Mouse (Mus musculus) hindbrain, postnatal 0 days (tissue): ENCODE measurements around the gene Gabbr1. TPM values are rescaled to one million over a fixed set of nuclear protein-coding genes. Genes with fewer than 3 reads are reported as not detected.
A peak's percentile ranks its signal among the peaks of the same experiment; 100 is the strongest.
"Not testable (repeated sequence)": the region's sequence is repeated elsewhere in the genome, so short reads cannot be mapped to it uniquely, and the experiment has no call there.

Source experiments
- ATAC-seq: fragments of 200-750 bp; cut with Nextera tagmentation; 2 replicates; pipeline ENCODE4 v1.8.0; 2017; ENCODE audit warnings: mild to moderate bottlenecking, moderate TSS enrichment, moderate library complexity
- DNase-seq: peaks from one replicate; pipeline ENCODE4 v3.0.0-alpha.2; 2015; ENCODE audit warnings: low spot score
- H3K27ac ChIP-seq: fragments of 300-500 bp; sonication (generic); 2 replicates; pipeline ENCODE4 v1.5.1; 2014; ENCODE audit warnings: mild to moderate bottlenecking
- H3K27me3 ChIP-seq: fragments of 300-500 bp; sonication (generic); 2 replicates; pipeline ENCODE4 v1.6.1; 2014; ENCODE audit warnings: low read length, mixed read lengths; ENCODE audit not compliant: insufficient read depth
- H3K36me3 ChIP-seq: fragments of 300-500 bp; sonication (generic); 2 replicates; pipeline ENCODE4 v1.6.1; 2014; ENCODE audit warnings: low read length, mixed read lengths; ENCODE audit not compliant: insufficient read depth
- H3K4me1 ChIP-seq: fragments of 300-500 bp; sonication (generic); 2 replicates; pipeline ENCODE4 v1.6.1; 2014; ENCODE audit warnings: antibody characterized with exemption, low read length, mixed read lengths; ENCODE audit not compliant: insufficient read depth
- H3K4me2 ChIP-seq: fragments of 300-500 bp; sonication (generic); 2 replicates; pipeline ENCODE4 v1.6.1; 2014; ENCODE audit warnings: low read depth, mild to moderate bottlenecking, low read length, moderate library complexity, mixed read lengths
- H3K4me3 ChIP-seq: fragments of 300-500 bp; sonication (generic); 2 replicates; pipeline ENCODE4 v1.5.1; 2014; ENCODE audit warnings: low read length
- H3K9ac ChIP-seq: fragments of 300-500 bp; sonication (generic); replicated peaks from 2 replicates; pipeline ENCODE4 v1.6.1; 2014; ENCODE audit warnings: mild to moderate bottlenecking, low read length, moderate library complexity, mixed read lengths
- H3K9me3 ChIP-seq: fragments of 300-500 bp; sonication (generic); 2 replicates; pipeline ENCODE4 v1.6.1; 2016; ENCODE audit warnings: low read length, mixed read lengths
- CTCF ChIP-seq: IDR thresholded peaks from 2 replicates; pipeline ENCODE4 v1.5.1; 2016; ENCODE audit warnings: antibody characterized with exemption, control low read depth, low read depth
- WGBS: fragments of 180-500 bp; shearing (Covaris S2); extraction: QIAGEN DNeasy Blood & Tissue Kit; methylation state at CpG from one replicate; pipeline ENCODE4 v1.1.7; 2014; 5-methylcytosine and 5-hydroxymethylcytosine counted together
- polyA plus RNA-seq: library from polyadenylated mRNA; unstranded; fragments of >200 nt; fragmentation: Nextera tagmentation; extraction: Ambion mirVana; gene quantifications from 2 replicates; pipeline ENCODE4 v1.2.1, GENCODE M21; 2015
- total RNA-seq: library from RNA; depleted of rRNA; stranded (reverse); fragments of >200 nt; gene quantifications from 2 replicates; pipeline ENCODE4 v1.2.3, GENCODE M21; 2014

The Gabbr1 gene
- total and polyA plus RNA-seq, 2 experiments from 2014 or later = 98.3 to 519 TPM

GRCm38 (mm10) chr17:37008161-37008560 is 37.6 kb upstream of the Gabbr1 start:
- Histone ChIP-seq H3K36me3 (peaks cover 19% of the 10 kb centered on the region; the same call in 1 of the 2 replicates), H3K27me3 (no peaks in the 10 kb centered on the region), H3K4me3 (no peak overlapping the region), H3K4me2 (no peak overlapping the region), H3K9me3 (no peaks in the 10 kb centered on the region), H3K27ac (no peak overlapping the region), H3K9ac (no peak overlapping the region), H3K4me1 (no peaks in the 10 kb centered on the region)
- 93% methylated on average over 6 of the region's 6 CpGs for WGBS
- ATAC-seq (no peak), DNase-seq (no peak)
- no peak for TF ChIP-seq CTCF

- no peaks in the 10 kb centered on the region for H3K9me3 ChIP-seq
- H3K4me3 ChIP-seq = no peak overlapping the region
- no peak for DNase-seq
- H3K27ac ChIP-seq = no peak overlapping the region
- no peak for TF ChIP-seq CTCF
- no peaks in the 10 kb centered on the region for H3K4me1 ChIP-seq
- H3K27me3 ChIP-seq = no peaks in the 10 kb centered on the region
- no peak overlapping the region for H3K9ac ChIP-seq
- WGBS = 95% methylated on average over 17 of the region's 17 CpGs
- no peak for ATAC-seq
- peaks cover 19% of the 10 kb centered on the region; the same call in 1 of the 2 replicates for H3K36me3 ChIP-seq
- H3K4me2 ChIP-seq = no peak overlapping the region
Measured at GRCm38 (mm10) chr17:37009460-37010042, 36.2 kb upstream of the Gabbr1 start.

- Histone ChIP-seq H3K9me3 (no peaks in the 10 kb centered on the region), H3K9ac (no peak overlapping the region), H3K4me2 (no peak overlapping the region), H3K27ac (no peak overlapping the region), H3K4me3 (no peak overlapping the region), H3K27me3 (no peaks in the 10 kb centered on the region), H3K4me1 (no peaks in the 10 kb centered on the region), H3K36me3 (peaks cover 19% of the 10 kb centered on the region; the same call in 1 of the 2 replicates)
- DNase-seq (no peak), ATAC-seq (no peak)
- 74% methylated on average over 3 of the region's 3 CpGs for WGBS
- no peak for TF ChIP-seq CTCF
Measured at GRCm38 (mm10) chr17:37011719-37012118, 34.0 kb upstream of the Gabbr1 start.

- ATAC-seq = peak; percentile 27; the same call in 1 of the 2 replicates
- Histone ChIP-seq H3K36me3 (peaks cover 19% of the 10 kb centered on the region; the same call in 1 of the 2 replicates), H3K9me3 (no peaks in the 10 kb centered on the region), H3K27ac (no peak overlapping the region), H3K4me2 (no peak overlapping the region), H3K4me1 (no peaks in the 10 kb centered on the region), H3K27me3 (no peaks in the 10 kb centered on the region), H3K4me3 (no peak overlapping the region), H3K9ac (no peak overlapping the region)
- DNase-seq = no peak
- WGBS = 76% methylated on average over 5 of the region's 5 CpGs
- TF ChIP-seq CTCF = no peak
Measured at GRCm38 (mm10) chr17:37012141-37012540, 33.6 kb upstream of the Gabbr1 start.

- H3K9ac ChIP-seq = no peak overlapping the region
- no peaks in the 10 kb centered on the region for H3K27me3 ChIP-seq
- no peak for TF ChIP-seq CTCF
- H3K9me3 ChIP-seq = no peaks in the 10 kb centered on the region
- no peak overlapping the region for H3K27ac ChIP-seq
- no peak overlapping the region for H3K4me3 ChIP-seq
- ATAC-seq (no peak), DNase-seq (no peak)
- H3K4me1 ChIP-seq = no peaks in the 10 kb centered on the region
- H3K36me3 ChIP-seq = no peaks in the 10 kb centered on the region
- H3K4me2 ChIP-seq = no peak overlapping the region
Measured at GRCm38 (mm10) chr17:37016333-37016732, 29.4 kb upstream of the Gabbr1 start.

GRCm38 (mm10) chr17:37018328-37018727 is 27.4 kb upstream of the Gabbr1 start:
- ATAC-seq = no peak
- Histone ChIP-seq H3K9me3 (no peaks in the 10 kb centered on the region), H3K27me3 (no peaks in the 10 kb centered on the region), H3K36me3 (no peaks in the 10 kb centered on the region), H3K4me2 (no peak overlapping the region), H3K4me3 (no peak overlapping the region), H3K9ac (no peak overlapping the region), H3K27ac (no peak overlapping the region), H3K4me1 (no peaks in the 10 kb centered on the region)
- 61% methylated on average over 3 of the region's 3 CpGs for WGBS
- no peak for TF ChIP-seq CTCF
- no peak for DNase-seq

- H3K4me2 ChIP-seq, H3K9ac ChIP-seq, ATAC-seq, H3K9me3 ChIP-seq, DNase-seq, H3K4me3 ChIP-seq, H3K27me3 ChIP-seq, H3K4me1 ChIP-seq, H3K36me3 ChIP-seq, H3K27ac ChIP-seq: not testable (repeated sequence)
- 97% methylated on average over 5 of the region's 5 CpGs for WGBS
Measured at GRCm38 (mm10) chr17:37019242-37019641, 26.5 kb upstream of the Gabbr1 start.
